Mouse (Mus musculus) left cerebral cortex, postnatal 4 days (tissue): Measurements from ENCODE around the gene Cryab. TPM values are rescaled to one million over a fixed set of nuclear protein-coding genes. Genes with fewer than 3 reads are reported as not detected.
A peak's percentile ranks its signal among the peaks of the same experiment; 100 is the strongest.

ENCODE experiments used
- DNase-seq: peaks from one replicate; pipeline ENCODE4 v3.0.0-alpha.2; 2022
- intact Hi-C: fragments of 180-260 bp; cut with DNase I; formaldehyde crosslinking; loops from one replicate; pipeline ENCODE4 v1.15.1; 2025
- total RNA-seq, 2 experiments: library from RNA; stranded (reverse); gene quantifications; 2 replicates each; pipeline ENCODE4 v1.2.3; 2021

The Cryab gene
- total RNA-seq, 2 experiments from 2014 or later, result 39.1 to 40.9 TPM

GRCm38 (mm10) chr9:50775662-50776126 is 24.6 kb downstream of the Cryab start:
- intact Hi-C loops, result no loop called here
- peak; percentile 21 for DNase-seq

DNA sequence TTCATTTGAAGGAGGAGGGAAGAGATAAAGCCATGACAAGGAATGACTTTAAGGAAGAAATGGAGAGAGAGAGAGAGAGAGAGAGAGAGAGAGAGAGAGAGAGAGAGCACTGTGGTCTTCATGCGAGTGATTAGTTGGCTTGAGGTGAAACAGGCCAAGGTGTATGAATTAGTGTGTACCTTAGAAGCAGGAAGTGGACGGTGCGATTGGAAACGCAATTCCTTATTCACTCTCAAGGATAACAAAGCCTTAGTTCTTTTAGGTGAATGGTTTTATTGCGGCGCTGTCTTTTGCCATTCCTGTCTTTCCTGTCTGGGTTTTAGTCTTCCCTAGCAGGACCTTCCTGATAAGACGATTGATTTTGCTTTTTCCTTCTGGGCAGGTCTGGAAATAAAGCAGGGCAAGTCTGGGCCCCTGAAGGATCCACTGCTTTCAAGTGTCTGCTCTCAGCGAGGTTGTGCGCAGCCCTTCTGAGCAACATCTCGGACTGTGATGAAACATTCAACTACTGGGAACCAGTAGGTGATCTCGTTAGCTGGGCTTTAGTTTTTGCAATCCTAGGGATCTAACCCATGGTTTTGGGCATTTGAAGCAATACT is 25.1 kb downstream of the Cryab start:
- DNase-seq, result no peak
- intact Hi-C loops, result no loop called here

GRCm38 (mm10) chr9:50782155-50782554 is 31.0 kb downstream of the Cryab start:
- intact Hi-C loops, result no loop called here
- peak; percentile 31 for DNase-seq

DNA sequence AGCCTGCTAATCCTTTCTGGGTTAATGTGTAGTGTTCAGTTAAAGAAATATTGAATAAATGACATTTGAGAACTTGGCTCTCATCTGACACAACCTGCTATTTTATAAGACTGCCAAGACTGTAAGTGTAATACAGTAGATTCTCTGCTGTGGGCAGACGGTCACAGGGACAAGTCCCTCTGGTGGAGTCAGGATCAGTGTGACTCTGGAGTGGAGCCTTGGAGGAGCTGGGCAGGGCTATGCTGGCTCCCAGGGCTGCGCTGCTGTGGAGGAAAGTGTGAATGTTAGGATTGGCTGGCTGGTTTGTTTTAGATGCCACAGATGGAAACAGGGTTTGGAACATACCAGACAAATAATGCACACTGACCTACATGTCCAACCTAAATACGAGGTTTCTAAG is 44.1 kb downstream of the Cryab start:
- no peak for DNase-seq
- intact Hi-C loops, result no loop called here

DNA sequence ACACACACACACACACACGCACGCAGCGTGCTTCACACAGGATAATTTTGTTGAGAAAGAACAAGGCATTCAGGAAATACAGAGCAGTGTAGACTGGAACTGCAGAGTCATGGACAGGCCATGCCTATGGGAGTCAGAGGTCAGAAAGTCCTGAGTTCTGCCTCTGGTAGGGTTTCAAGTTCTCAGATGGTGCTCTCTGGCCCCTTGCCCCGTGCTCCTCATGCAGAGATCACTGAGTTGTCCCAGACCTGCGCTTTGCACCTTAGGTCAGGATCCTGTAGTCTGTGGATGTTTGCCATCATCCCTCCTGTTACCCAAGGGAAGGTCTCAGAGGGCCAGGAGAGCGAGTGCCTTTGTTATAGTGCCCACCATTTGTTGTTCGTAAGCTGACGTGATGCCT is 45.7 kb downstream of the Cryab start:
- DNase-seq, result no peak
- intact Hi-C loops, result no loop called here

DNA sequence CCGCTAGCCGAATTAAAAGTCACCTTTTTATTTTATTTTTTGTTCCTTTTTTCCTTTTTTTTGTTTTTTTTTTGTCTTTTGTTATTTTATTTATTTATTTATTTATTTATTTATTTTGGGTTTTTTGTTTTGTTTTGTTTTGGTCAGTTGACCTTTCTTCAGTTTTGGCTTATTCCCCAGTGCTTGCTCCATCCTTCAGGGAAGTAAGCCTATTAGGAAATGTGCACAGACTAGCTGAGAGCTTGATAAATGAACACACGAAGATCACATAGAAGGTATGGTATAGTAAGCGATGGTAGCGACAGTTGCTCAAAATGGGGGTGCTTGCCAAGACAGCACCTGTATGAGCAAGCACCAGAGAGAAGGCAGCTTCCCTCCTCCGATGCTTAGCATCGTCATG is 46.5 kb downstream of the Cryab start:
- no peak for DNase-seq
- intact Hi-C loops, result no loop called here

DNA sequence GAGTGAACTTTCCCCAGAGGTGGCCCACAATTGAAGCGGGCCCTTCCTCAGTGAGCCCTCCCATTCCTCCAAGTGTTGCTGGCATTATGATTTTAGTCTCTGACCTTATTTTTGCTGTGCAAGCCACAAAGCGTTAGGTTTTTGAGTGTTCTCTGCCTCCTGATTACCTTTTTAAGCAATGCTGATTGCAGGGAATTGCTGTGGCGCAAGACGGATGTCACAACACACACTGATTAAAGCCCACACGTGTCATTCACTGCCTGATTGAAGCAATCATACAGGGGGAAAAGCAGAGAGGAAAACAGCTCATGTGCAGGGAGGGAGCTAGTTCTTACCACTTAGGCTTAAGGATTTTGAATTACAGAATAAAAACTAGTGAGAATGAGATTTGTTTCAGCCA is 47.2 kb downstream of the Cryab start:
- DNase-seq, result no peak
- intact Hi-C loops, result no loop called here

- intact Hi-C loops, result no loop called here
- DNase-seq, result peak; percentile 10
These were observed 49.9 kb downstream of the Cryab start for GRCm38 (mm10) chr9:50800985-50801384.

DNA sequence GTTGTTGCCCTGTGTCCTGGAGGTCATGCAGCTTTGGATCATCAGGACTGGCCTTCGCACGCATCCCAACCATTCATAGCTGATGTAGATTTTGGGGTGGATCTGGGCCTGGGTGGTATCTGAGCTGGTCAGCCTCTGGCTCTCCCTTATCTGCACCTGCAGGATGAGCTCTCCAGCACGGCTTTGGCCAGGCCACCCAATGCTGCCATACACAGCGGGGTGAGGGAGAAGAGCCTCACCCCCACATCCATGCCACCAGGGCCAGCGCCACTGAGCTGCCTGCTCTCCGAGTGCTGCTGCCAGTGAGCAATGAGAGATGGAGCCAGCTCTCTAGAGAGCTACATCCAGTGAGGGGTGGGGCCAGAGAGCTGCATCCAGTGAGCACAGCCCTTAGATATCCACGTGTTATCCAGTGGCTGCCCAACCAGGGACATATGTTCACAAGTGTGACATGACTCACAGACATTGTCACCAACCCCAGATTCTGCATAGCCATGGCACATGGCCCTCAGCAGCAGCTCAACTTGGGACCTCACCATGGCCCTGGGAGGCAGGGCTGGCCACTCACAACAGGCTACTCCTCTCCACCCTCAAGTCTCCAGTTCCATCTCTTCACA is 52.0 kb downstream of the Cryab start:
- intact Hi-C loops, result no loop called here
- no peak for DNase-seq

Other genes with a start within 250 kb of the Cryab start
- 10 to 100 TPM; 40.7 to 42.0 TPM for gene Pts, start 222.6 kb upstream of the Cryab start, total RNA-seq
- gene Il18, start 196.5 kb upstream of the Cryab start, total RNA-seq, result 10 to 100 TPM; 16.3 to 17.0 TPM
- gene Bco2, start 196.1 kb upstream of the Cryab start, total RNA-seq, result under 1 TPM; 0.70 to 0.93 TPM
- gene Tex12, start 190.0 kb upstream of the Cryab start, total RNA-seq, result not detected
- gene Sdhd, start 147.5 kb upstream of the Cryab start, total RNA-seq, result 100 to 1,000 TPM; 110 to 120 TPM
- 100 to 1,000 TPM; 157 to 174 TPM for gene Timm8b, start 147.4 kb upstream of the Cryab start, total RNA-seq
- 1 to 10 TPM; 2.1 to 2.5 TPM for gene Pih1d2, start 134.0 kb upstream of the Cryab start, total RNA-seq
- 10 to 100 TPM; 30.6 to 31.1 TPM for gene Nkapd1, start 133.9 kb upstream of the Cryab start, total RNA-seq
- 10 to 100 TPM; 73.7 to 79.4 TPM for gene Dlat, start 91.5 kb upstream of the Cryab start, total RNA-seq
- gene Dixdc1, start 11.8 kb upstream of the Cryab start, total RNA-seq, result 10 to 100 TPM; 65.3 to 66.0 TPM
- gene 2310030G06Rik, start 4.8 kb upstream of the Cryab start, total RNA-seq, result 1 to 10 TPM; 1.8 to 2.0 TPM
- 1 to 10 TPM; 1.0 to 1.3 TPM for gene Hspb2, start 1.0 kb downstream of the Cryab start, total RNA-seq
- 1 to 10 TPM; 5.9 to 8.3 TPM for gene Fdxacb1, start 16.9 kb downstream of the Cryab start, total RNA-seq
- gene Alg9, start 23.7 kb downstream of the Cryab start, total RNA-seq, result 10 to 100 TPM; 52.7 to 53.8 TPM
- 10 to 100 TPM; 16.6 to 18.6 TPM for gene 1110032A03Rik, start 24.2 kb downstream of the Cryab start, total RNA-seq
- gene Ppp2r1b, start 94.0 kb downstream of the Cryab start, total RNA-seq, result 10 to 100 TPM; 29.9 to 33.2 TPM